Mouse (Mus musculus) left cerebral cortex, postnatal 4 days (tissue): ENCODE data around the gene Dnah14. TPM values are rescaled to one million over a fixed set of nuclear protein-coding genes. Genes with fewer than 3 reads are reported as not detected.

ENCODE experiments used
- DNase-seq: peaks from one replicate; pipeline ENCODE4 v3.0.0-alpha.2; 2022
- intact Hi-C: fragments of 180-260 bp; cut with DNase I; formaldehyde crosslinking; loops from one replicate; pipeline ENCODE4 v1.15.1; 2025
- total RNA-seq, 2 experiments: library from RNA; stranded (reverse); gene quantifications; 2 replicates each; pipeline ENCODE4 v1.2.3; 2021

Gene Dnah14
- total RNA-seq, result 1 to 10 TPM; 1.6 to 2.2 TPM

GRCm38 (mm10) chr1:181576322-181576721, at the start of gene Dnah14:
Dnah14 (plus strand) TSS chr1:181576559.
- no peak for DNase-seq
- intact Hi-C loops, result no loop called here

- DNase-seq, result peak; percentile 90
- intact Hi-C loops, result no loop called here
Measured at GRCm38 (mm10) chr1:181529368-181529767, 47.0 kb upstream of the Dnah14 start.

- DNase-seq, result no peak
- intact Hi-C loops, result no loop called here
Measured at GRCm38 (mm10) chr1:181535165-181535873, 41.0 kb upstream of the Dnah14 start.

- intact Hi-C loops, result no loop called here
- DNase-seq, result no peak
Measured at GRCm38 (mm10) chr1:181537627-181538525, 38.5 kb upstream of the Dnah14 start.

GRCm38 (mm10) chr1:181539846-181540769, 36.3 kb upstream of the Dnah14 start:
- no peak for DNase-seq
- intact Hi-C loops, result loop anchor here (10.0 kb wide), 2 partner anchors 65 to 145 kb away; no protein-coding TSS in a partner anchor

- no peak for DNase-seq
- intact Hi-C loops, result loop anchor here (10.0 kb wide), 2 partner anchors 69 to 149 kb away; no protein-coding TSS in a partner anchor
Measured at GRCm38 (mm10) chr1:181543711-181544383, 32.5 kb upstream of the Dnah14 start.

- intact Hi-C loops, result loop anchor here (5.0 to 10.0 kb wide), 3 partner anchors 70 to 273 kb away; no protein-coding TSS in a partner anchor
- peak; percentile 55 for DNase-seq
Measured at GRCm38 (mm10) chr1:181545044-181545772, 31.2 kb upstream of the Dnah14 start.

- intact Hi-C loops, result loop anchor here (5.0 to 10.0 kb wide), 3 partner anchors 75 to 278 kb away; no protein-coding TSS in a partner anchor
- no peak for DNase-seq
Measured at GRCm38 (mm10) chr1:181549987-181550386, 26.4 kb upstream of the Dnah14 start.

GRCm38 (mm10) chr1:181550826-181551225, 25.5 kb upstream of the Dnah14 start:
- DNase-seq, result no peak
- intact Hi-C loops, result no loop called here

- intact Hi-C loops, result no loop called here
- peak; percentile 81 for DNase-seq
Measured at GRCm38 (mm10) chr1:181552533-181553410, 23.6 kb upstream of the Dnah14 start.

- intact Hi-C loops, result no loop called here
- no peak for DNase-seq
Measured at GRCm38 (mm10) chr1:181555475-181555874, 20.9 kb upstream of the Dnah14 start.

GRCm38 (mm10) chr1:181559655-181560054, 16.7 kb upstream of the Dnah14 start:
- DNase-seq, result no peak
- intact Hi-C loops, result no loop called here

- intact Hi-C loops, result no loop called here
- DNase-seq, result no peak
Measured at GRCm38 (mm10) chr1:181560325-181560724, 16.0 kb upstream of the Dnah14 start.

- no peak for DNase-seq
- intact Hi-C loops, result no loop called here
Measured at GRCm38 (mm10) chr1:181560896-181561767, 15.2 kb upstream of the Dnah14 start.

- intact Hi-C loops, result no loop called here
- peak; percentile 53 for DNase-seq
Measured at GRCm38 (mm10) chr1:181561768-181562444, 14.5 kb upstream of the Dnah14 start.

- intact Hi-C loops, result no loop called here
Measured at GRCm38 (mm10) chr1:181569447-181569846, 6.9 kb upstream of the Dnah14 start.

GRCm38 (mm10) chr1:181583152-181583551, 6.8 kb downstream of the Dnah14 start:
- peak; percentile 37 for DNase-seq
- intact Hi-C loops, result no loop called here

More at GRCm38 (mm10) chr1:181569447-181569846, 6.9 kb upstream of the Dnah14 start:
- no peak for DNase-seq
